Mouse (Mus musculus) layer of hippocampus, adult 11-12 months (tissue): ENCODE data around the gene Acox3.

ENCODE experiments used
- DNase-seq: peaks from one replicate; pipeline ENCODE4 v3.0.0; 2022; ENCODE audit warnings: low spot score

Acox3 gene

DNA sequence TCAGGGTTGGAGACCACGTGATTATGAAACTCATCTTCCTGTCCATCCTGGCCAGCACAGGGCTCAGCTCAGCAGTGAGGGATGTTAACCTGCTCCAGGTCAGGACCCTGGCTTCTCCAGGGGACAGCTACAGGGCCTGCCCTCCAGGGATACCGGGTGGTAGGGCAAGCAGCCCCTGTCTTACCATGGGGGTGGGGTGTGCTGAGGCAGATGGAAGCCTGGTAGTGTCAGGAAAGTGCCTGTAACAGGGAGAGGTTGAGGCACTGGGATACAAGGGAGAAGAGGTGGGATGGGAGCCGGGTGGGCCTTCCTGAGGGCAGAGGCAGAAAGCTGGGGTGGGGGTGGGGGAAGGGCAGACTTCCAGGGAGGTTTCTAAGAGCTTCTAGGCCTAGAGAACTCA lies 69.5 kb downstream of the Acox3 start:
- no peak for DNase-seq

DNA sequence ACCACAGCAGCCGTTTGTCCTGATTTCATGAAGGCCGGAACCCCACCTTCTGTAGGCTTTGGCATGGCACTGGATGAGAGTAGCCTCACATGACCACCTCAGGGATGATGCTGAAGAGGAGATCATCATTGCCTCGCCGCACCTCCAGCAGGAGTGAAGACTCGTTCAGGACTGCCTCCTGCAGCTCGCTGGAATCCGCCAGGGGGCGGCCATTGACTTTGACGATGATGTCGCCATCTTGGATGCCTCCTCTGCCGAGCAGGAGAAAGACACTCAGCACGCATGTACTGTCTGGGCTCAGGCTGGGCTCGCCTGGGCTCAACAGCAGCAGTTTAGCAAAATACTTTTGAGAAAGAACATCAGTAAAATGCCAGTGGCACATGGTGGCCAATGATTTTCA lies 70.0 kb downstream of the Acox3 start:
- no peak for DNase-seq

- no peak for DNase-seq
Measured at GRCm38 (mm10) chr5:35653743-35654395, 71.0 kb downstream of the Acox3 start.

DNA sequence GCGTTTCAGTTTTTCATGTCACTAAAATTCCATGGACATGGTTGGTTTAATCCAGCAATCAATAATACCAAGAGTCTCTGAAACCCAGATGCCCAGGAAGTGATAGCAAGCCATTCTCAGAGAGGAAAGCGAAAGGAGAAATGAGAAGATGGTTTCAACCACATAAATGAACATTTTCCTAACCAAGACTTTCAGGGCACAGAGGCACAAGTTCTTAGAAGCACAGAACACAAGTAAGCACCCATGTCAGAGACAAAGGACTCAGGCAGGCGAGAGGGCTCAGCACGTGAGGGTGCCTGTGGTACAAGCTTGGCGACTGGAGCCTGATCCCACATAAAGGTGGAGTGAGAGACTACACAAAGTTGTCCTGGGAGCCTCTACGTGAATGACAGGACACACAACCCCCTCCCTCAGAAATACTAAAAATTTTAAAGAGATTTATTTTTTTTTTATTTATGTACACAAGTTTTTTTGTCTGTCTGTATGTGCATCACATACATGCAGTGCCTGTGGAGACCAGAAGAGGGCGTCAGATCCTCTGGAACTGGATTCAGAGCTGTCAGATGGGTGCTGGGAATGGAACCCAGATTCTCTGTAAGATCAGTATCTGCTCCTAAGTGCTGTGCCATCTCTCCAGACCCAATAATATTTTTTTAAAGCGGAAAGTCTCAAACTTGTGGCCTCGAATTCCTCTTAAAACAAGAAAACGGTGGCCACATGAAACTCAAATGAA lies 73.1 kb downstream of the Acox3 start:
- no peak for DNase-seq

- no peak for DNase-seq
Measured at GRCm38 (mm10) chr5:35659503-35659902, 76.7 kb downstream of the Acox3 start.

DNA sequence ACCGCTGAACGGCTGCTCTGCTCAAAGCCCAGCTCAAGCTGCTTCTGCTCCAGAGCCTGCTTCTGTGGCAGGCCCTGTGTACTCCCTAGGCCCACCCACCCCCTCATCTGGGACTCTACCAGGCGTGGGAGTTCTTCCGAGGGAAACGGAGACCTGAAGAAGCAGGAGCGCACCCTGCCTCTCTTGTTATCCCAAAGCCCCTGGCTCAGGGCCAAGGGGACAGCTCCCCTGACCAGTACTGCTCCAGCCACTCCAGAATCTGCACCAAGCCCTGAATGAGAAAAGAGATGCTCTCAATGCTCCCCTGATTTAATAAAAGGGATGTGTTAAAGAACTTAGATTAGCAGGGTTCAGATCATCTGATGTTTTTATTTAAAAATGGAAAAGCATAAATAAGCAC lies 78.4 kb downstream of the Acox3 start:
- no peak for DNase-seq

DNA sequence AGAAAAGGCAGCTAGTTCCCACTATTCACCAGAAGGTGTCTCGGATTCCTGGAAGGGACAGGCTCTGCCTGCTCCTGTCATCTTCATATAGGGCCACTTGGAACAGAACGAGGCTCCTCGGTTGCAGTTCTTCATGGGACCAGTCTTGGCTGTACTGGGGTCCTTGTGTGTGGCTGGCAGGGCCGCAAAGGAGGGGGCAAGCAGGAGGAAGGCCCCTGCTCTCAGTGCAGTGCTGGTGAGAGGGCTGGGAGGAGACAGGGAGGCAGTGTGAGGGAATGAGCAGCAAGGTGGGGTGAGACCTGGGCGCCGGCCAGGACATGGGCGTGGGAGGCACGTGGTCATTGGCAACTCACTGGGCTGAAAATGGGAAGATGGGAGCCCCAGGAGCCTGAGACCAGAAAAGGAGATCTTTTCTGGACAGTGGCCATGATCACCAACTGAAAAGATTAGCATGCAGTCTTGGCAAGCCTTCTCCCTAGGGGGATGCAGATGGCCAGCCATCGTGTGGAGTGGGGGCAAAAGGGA lies 79.2 kb downstream of the Acox3 start:
- no peak for DNase-seq
